Mouse (Mus musculus) liver, adult 2 months (tissue): ENCODE results near the gene Oprm1.

Source experiments
- CTCF ChIP-seq: fragments of 200-500 bp; IDR thresholded peaks from 2 replicates; pipeline ENCODE4 v1.5.1; 2011; ENCODE audit warnings: low read depth, low read length, control low read depth
- POLR2A ChIP-seq: fragments of 200-500 bp; IDR thresholded peaks from 2 replicates; pipeline ENCODE4 v1.6.1; 2011; ENCODE audit warnings: low read length, control low read depth; ENCODE audit not compliant: insufficient read depth; ENCODE audit errors: extremely low read depth

- no peak for TF ChIP-seq POLR2A
- no peak for TF ChIP-seq CTCF
These were observed 170.6 kb downstream of the Oprm1 start for GRCm38 (mm10) chr10:6928905-6929304.
